Mouse (Mus musculus): Measurements from ENCODE around the gene Hist1h2ak.
A peak's percentile ranks its signal among the peaks of the same experiment; 100 is the strongest.

Hist1h2ak gene

DNA sequence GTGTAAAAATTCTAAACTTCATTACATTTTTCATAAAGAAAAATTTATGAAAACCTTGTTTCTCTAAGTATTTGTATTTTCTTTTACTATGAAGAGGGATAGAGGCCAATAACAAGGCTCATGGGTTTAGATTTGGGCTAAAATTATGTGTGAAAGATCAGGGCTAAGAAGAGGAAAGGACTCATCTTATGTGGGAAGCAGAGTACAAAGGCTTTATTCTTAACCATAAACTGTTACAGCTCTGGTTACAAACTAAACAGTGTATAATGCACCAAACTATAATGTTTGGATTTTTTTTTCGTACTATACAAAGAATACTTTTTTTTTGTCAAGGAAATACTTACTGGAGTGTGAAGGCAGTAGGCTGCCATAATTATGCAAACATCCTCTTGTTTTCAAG lies 2.1 kb upstream of the Hist1h2ak start:
- no peak for DNase-seq (ENCODE audit: low read depth)

DNA sequence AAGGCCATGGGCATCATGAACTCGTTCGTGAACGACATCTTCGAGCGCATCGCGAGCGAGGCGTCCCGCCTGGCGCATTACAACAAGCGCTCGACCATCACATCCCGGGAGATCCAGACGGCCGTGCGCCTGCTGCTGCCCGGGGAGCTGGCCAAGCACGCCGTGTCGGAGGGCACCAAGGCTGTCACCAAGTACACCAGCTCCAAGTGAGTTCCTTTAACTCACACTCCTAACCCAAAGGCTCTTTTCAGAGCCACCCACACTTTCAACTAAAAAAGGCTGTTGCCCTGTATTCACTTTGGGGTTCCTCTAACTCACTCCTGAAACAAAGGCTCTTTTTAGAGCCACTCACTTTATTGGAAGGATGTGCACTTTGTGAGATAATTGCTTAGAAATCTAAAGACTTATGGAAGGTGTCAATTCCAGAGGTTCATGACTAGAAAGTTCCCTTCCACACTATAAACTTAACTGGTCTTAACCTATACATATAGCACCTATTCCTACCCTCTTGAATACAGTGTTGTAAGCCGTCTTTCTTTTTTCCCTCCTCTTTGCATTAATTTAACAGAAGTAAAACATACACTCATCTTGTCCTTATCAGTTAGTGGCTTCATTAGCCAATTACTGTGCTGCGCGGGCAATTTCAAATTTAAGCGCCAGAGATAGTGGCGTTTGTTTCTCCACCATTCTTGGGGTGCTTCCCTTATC lies 821 bp upstream of the Hist1h2ak start:
- peak; percentile 81 for DNase-seq (ENCODE audit: low read depth)

DNA sequence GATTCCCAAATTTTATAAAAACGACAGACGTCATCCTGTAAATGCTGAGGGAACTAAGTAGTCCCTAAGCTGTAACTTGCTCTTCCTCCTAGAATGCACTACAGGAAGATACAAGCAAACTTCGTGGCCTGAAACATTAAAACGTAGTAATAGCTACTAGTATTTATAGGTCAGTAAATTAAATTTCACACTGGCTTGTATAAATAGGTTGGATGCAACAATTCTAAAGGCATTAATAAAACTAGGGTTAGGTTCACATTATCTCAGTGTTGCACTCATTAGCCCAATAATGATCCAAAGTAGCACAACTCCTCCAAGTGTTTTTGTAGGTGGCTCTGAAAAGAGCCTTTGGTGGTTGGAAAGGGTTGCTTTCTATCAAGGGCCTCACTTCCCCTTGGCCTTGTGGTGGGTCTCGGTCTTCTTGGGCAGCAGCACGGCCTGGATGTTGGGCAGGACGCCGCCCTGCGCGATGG lies 540 bp downstream of the Hist1h2ak start:
- peak; percentile 67 for DNase-seq (ENCODE audit: low read depth)

DNA sequence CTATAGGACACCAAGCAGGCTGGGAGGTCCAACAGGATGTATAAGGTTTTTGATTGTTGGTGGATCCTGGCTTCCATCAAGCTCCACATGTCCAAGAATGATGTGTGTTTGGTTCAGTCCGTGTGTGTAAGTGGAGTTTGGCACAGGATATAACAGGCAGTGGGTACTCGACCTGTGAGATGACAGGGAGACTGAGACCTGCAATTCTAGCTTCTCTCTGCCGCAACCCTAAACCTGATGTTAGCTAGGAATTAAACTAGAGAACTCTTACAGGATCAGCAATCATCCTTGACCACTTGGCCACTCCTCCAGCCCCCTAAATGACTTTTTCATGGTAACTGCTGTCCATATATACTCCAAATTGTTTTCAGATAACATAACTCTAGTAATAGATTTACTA lies 1.3 kb downstream of the Hist1h2ak start:
- peak; percentile 47 for DNase-seq (ENCODE audit: low read depth)

DNA sequence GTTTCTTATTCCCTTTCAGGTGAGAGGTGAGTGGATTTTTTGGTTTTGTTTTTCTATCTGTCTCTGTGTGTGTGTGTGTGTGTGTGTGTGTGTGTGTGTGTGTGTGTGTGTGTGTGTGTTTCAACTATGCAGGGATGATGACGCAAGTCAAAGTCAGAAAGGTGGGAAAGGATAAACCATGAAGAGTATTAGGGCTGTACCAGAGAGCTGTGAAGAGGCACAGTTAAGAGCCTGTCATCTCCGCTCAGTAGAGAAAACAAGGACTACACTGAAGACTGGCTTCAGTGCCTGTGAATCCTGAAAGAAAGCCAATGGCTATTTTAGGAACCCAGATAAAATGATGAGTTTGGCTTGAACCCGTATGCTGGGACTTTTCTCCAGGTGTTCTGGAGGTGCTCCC lies 1.8 kb downstream of the Hist1h2ak start:
- no peak for DNase-seq (ENCODE audit: low read depth)

DNA sequence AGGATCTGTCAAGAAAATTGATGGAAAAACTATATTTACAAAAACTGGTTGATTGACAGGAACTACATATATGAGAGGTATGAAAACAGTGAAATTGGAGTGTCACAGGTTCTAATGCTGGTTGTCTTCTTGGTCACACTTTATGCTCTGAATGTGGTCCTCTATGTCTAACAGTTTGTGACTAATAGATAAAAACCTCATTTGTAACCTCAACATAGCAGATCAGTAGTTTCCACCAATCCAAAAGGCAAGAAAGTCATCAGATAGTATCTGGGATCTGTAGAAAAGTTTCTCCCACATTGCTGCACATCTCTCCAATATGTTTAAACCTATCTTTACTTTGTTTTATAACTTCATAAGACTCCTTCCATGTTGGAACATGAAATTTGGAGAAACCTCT lies 2.2 kb downstream of the Hist1h2ak start:
- DNase-seq (ENCODE audit: low read depth): peak; percentile 35

DNA sequence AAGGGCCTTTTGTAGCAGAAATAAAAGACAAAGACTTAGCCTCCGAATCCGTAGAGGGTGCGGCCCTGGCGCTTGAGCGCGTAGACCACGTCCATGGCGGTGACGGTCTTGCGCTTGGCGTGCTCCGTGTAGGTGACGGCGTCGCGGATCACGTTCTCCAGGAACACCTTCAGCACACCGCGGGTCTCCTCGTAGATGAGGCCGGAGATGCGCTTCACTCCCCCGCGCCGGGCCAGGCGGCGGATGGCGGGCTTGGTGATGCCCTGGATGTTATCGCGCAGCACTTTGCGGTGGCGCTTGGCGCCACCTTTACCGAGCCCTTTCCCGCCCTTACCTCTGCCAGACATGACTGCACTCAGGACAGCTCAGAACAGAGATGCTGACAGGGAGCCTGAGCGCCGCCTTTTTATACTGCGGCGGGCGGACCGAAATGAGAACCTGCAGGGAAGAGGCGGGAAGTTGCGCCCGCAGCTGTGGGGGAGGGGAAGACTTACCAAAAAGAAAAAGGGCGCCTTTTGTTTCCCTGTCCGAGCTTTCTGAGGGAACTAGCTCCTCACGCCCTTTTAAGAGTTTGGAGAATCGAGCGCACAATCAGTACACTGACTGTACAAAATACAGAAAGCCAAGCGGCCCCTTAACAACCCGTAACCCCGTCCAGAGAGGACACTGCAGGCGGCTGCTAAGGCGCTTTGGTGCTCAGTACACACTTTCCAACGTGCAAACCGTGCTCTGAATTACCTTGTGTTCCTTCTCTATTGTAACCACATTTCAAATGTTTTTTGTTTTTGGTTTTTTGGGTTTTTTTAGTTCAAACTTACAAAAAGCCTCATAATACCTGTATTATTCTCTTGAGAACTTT lies 3.2 kb downstream of the Hist1h2ak start, which contains the start of gene Hist1h4k:
Gene Hist1h4k (minus strand): TSS at position 347 of the 859 bp plus-strand sequence.
- peak; percentile 91 for DNase-seq (ENCODE audit: low read depth)

DNA sequence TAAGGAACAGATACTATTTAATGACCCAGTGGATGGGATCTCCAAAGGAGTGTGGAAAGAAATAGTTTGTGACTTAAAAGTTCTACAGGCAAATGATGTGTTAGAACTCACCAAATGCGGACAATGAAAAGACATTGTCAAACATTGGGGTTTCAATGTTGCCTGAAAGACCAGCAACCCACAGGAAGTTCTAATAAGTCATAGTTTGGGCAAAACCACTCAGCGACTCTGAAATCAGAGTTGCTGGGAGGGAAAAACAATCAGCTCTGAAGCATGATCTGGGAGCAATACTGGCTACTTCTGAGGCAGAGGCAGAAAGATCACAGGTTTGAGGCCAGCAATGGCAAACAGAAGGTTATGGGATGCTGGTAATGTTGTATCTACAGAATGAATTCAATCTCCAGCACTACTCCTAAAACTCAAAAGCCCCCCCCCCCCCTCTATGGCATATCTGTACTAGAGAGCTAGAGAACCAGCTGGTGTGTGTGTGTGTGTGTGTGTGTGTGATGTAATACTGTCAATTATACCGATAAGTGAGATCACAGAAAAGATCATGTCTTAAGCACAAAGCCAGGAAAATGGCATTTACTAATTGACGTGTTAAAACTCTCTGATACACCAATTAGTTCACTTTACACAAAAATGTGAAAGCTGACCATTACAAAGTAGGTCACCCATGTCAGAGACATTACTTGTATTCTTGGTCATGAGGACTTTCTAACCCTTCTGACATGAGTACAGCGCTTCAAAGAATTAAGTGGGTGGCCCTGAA lies 4.1 kb downstream of the Hist1h2ak start:
- DNase-seq (ENCODE audit: low read depth): peak; percentile 69

DNA sequence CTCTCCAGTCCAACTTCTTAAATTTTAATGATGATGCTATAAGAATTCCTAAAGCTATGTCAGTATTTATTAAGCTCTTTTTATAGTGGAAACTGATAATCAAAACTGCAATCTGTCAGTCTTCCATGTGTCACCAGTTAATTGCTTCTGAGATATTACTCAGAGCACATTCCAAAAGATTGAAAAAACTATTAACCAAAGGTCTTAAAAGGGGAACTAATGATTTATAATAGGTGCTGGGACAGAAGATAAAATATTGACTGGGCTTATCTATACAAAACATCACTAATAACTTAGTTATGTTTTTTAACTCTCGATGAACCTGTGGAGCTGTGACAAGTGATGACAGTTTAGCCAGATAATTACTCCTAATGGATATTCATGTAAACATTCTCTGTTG lies 8.6 kb downstream of the Hist1h2ak start:
- DNase-seq (ENCODE audit: low read depth): no peak

DNA sequence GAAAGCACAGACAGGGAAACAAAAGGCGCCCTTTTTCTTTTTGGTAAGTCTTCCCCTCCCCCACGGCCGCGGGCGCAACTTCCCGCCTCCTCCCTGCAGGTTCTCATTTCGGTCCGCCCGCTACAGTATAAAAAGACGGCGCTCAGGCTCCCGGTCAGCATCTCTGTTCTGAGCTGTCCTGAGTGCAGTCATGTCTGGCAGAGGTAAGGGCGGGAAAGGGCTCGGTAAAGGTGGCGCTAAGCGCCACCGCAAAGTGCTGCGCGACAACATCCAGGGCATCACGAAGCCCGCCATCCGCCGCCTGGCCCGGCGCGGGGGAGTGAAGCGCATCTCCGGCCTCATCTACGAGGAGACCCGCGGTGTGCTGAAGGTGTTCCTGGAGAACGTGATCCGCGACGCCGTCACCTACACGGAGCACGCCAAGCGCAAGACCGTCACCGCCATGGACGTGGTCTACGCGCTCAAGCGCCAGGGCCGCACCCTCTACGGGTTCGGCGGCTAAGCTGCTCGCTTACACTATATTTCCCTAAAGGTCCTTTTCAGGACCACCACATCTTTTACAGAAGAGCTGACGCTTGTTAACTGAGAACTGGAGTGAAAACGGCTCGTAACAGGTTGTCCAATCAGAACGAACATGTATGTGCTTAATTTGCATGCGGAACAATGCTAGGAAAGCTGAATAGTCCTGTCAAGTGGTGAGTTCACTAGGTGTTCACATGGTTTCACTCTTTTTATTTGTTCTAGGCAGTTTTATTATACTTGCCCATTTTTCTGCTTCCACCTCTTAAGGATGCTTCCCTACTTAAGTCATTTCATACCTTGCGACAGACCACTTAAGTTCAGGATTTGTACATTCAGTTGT lies 18.5 kb downstream of the Hist1h2ak start, which contains the start of gene Hist1h4j:
Gene Hist1h4j (plus strand): TSS at position 159 of the 862 bp plus-strand sequence.
- peak; percentile 89 for DNase-seq (ENCODE audit: low read depth)

DNA sequence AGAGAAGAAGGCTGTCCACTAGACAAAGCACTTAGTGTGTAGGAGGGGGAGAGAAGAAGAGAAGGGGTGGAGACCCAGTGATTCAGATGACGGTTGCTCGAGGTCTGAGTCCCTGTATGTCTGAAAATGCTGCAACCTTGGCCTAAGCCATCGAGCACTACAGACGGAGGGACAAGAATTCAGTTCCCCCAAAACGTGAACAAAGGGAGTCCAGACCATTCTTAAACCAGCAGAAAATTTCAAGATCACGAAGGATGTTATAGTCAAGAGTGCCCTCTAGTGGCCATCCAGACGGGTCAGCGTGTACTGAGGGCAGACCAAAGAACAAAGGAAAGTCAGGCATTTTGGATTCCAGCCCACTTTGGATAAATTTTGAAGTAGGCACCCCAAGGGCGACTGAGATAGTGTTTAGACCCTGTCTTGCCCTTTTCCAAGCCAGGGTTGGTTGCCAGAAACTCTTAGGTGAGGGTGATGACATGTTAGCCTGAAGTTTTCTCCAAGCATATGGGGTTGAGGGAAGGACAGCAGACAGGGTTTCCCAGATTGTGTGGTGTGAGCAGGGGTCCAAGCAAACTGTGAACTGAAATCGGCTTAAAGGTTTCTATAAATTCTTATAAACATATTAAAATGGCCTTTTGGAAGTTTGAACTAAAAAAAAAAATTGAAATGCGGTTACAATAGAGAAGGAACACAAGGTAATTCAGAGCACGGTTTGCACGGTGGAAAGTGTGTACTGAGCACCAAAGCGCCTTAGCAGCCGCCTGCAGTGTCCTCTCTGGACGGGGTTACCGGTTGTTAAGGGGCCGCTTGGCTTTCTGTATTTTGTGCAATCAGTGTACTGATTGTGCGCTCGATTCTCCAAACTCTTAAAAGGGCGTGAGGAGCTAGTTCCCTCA lies 19.4 kb downstream of the Hist1h2ak start:
- peak; percentile 92 for DNase-seq (ENCODE audit: low read depth)

DNA sequence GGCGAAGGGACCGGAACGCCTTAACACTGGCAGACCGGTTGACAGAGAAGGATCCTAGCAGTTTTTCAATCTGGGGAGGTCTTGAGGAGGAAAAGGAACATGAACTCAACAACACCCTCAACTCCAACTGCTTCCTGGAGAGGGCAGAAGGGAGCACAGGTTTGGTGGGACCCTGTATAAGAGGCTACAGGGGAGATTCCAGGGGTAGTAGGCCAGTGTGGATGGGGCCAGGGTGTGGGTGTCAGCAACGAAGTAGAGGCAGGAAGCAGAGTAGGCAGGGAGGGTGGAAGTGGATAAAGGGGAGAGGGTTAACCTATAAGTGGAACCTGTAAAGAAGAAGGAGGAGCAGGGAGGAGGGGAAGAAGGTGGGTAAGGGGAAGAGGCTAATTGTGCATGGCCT lies 20.2 kb downstream of the Hist1h2ak start:
- peak; percentile 31 for DNase-seq (ENCODE audit: low read depth)

DNA sequence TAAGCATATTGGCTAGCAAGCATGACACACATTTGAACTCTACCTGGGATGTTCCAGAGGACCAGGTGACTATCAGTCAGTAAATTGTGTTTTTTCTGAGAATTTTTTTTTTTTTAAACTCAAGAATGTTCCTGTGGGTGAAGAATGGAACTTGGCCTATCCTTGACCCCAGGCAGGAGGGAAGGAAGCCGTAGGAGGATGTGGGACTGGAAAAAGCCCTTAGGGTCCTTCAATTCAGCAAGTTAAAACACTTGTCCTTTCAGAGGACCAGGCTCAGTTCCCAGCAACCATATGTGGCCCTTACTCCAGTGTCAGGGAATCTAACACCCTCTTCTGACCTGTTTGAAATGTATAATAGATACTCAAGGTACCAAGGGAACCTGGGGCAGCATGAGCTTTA lies 24.1 kb downstream of the Hist1h2ak start:
- no peak for DNase-seq (ENCODE audit: low read depth)

DNA sequence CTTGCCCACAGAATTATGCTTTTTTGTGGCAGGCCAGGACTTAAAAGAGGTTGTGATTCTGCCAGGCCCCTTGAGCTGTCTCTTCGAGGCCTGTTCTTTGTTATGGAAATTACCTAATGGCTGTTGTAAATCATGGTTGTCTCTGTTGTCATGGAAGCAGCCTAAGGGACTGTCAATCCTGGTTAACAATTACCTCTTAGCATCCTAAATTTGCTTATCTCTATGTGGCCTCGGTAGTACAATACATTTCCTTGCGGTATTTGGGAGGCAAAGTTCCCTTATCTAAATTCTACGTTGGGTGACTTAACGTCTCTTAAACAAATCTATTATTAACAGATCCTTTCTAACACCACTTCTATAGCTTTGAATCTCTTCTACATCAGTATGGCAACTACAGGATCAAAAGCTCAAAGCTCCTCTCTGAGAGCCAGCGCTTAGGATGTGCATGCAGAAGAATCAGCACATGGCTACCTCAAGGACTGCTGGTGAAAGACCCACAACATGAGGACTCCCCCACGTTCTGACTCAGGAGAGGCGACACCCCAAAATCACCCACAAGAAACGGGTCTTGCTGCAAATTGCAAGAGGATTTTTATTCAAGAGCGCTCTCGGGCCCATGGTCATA lies 25.6 kb downstream of the Hist1h2ak start:
- no peak for DNase-seq (ENCODE audit: low read depth)

DNA sequence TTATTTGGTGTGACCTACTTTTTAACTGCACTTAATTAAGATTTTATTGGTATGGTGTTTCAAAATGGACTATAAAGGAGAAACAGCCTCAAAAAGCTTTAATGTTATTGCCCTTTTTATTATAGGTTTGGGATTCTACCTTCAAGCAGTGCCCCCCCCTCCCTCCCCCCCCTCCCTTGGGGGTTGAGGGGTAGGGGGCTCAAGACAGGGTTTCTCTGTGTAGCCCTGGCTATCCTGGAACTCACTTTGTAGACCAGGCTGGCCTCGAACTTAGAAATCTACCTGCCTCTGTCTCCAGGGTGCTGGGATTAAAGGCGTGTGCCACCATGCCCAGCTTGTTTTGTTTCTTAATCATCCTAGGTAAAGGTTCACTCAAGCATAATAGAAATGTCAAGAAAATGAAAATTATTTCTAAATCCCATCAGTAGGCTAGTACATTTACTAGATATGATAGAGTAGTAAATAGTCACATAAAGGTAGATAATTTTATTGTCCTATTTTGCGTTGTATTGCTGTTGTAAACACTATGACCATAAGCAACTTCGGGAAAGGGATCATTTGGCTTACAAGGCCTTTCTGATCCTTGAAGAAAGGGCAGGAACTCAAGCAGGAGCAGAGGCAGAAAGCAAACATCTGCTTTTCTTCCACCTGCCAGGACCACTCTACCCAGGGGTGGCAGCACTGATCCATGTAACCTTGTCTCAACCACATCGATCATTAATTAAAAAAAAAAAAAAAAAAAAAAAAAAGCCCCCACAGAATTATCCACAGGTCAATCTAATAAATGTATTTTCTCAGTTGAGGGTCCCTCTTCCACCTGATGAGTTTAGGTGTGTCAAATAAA lies 30.4 kb downstream of the Hist1h2ak start:
- DNase-seq (ENCODE audit: low read depth): no peak

DNA sequence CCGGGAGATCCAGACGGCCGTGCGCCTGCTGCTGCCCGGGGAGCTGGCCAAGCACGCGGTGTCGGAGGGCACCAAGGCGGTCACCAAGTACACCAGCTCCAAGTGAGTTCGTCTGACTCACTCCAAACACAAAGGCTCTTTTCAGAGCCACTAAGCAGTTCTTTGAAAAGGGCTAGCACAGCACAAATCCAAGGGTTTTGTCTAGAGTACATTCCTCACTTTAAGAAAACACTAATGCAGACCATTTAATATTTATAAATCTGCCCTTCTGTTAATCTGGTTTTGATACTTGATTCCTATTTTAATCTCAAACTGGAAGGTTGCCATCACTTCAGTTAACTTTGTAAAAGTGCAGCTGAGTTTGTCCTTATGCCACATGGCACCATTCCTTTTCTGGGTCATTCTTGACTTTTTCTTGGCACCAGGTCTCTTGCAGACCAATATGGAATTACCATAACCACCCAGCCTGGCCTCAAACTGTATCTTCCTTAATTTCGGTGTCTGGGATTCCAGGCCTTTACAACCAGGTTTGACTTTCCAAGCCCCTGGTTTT lies 31.2 kb downstream of the Hist1h2ak start:
- peak; percentile 50 for DNase-seq (ENCODE audit: low read depth)

DNA sequence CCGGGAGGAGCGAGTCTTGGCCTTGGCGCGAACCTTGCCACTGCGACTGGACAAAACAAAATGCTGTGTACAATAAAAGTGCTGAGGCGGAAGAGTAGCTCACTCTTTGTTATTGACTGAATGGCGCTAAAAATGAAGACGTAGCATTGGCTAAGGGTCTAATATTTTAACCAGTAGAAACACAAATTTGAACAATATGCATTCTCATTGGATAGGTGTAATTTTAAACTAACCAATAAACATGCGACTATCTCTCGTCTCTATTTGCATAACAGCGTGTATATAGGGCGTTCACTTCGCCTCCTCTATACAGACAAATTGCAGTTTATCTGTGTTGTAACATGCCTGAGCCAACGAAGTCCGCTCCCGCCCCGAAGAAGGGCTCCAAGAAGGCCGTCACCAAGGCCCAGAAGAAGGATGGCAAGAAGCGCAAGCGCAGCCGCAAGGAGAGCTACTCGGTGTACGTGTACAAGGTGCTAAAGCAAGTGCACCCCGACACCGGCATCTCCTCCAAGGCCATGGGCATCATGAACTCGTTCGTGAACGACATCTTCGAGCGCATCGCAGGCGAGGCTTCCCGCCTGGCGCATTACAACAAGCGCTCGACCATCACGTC lies 31.8 kb downstream of the Hist1h2ak start, which contains the start of gene Hist1h2bm:
Gene Hist1h2bm (plus strand): TSS at position 288 of the 616 bp plus-strand sequence.
- peak; percentile 94 for DNase-seq (ENCODE audit: low read depth)
